9 mouse cellular contexts compared by ENCODE assay signal in genomic region chr5:73950809-73951648, GRCm38 (mm10).
DNase-seq lines count a peak whose midpoint lies in the region; ATAC-seq lines count a peak whose summit lies in the region.
"Had no signal": no experiment of that assay in that cellular context is flagged by ENCODE, and none has a peak within 500 bp of the region (broad histone marks: within the 10 kb centered on the region; RNA-seq: fewer than 3 reads in every experiment).

No protein-coding gene starts in this region.

- DNase-seq in left cerebral cortex, postnatal 14 days (ENCODE audit: low spot score in 2 of 2): peak; percentile 27 to 45
- DNase-seq in left cerebral cortex, adult 11 months (ENCODE audit: low spot score): no peak
- DNase-seq in kidney, postnatal 14 days: peak; percentile 28
- DNase-seq in gastrocnemius, postnatal 4 days (ENCODE audit: low spot score in 2 of 2): no peak
- no peak for DNase-seq in gastrocnemius, postnatal 25 days
- DNase-seq: adrenal gland, adult 8-10 months had no signal

- no peaks in the 10 kb centered on the region for H3K36me3 ChIP-seq in forebrain, embryonic 12.5 days (replicated peaks)
- no peaks in the 10 kb centered on the region for H3K36me3 ChIP-seq in neural tube, embryonic 12.5 days

- WGBS in forebrain, embryonic 12.5 days: 16% methylated on average over 16 of the region's 16 CpGs
- WGBS in neural tube, embryonic 12.5 days: 21% methylated on average over 16 of the region's 16 CpGs

- peaks cover 11% of the 10 kb centered on the region for H3K4me1 ChIP-seq in forebrain, embryonic 12.5 days
- 0 out of 2 replicates have a peak, but pooled peaks cover 7% of the 10 kb centered on the region for H3K4me1 ChIP-seq in neural tube, embryonic 12.5 days

- intact Hi-C loops in left cerebral cortex, postnatal 14 days (cut with DNase I): no loop called here

- no peak overlapping the region for H3K9ac ChIP-seq in forebrain, embryonic 12.5 days
- no peak overlapping the region for H3K9ac ChIP-seq in neural tube, embryonic 12.5 days

- H3K27me3 ChIP-seq in forebrain, embryonic 12.5 days: no peaks in the 10 kb centered on the region; the same call in 1 of the 2 replicates
- H3K27me3 ChIP-seq in neural tube, embryonic 12.5 days (replicated peaks): no peaks in the 10 kb centered on the region

- ATAC-seq in forebrain, embryonic 12.5 days (ENCODE audit: low FRiP score): peak; percentile 64
- peak; percentile 82 for ATAC-seq in neural tube, embryonic 12.5 days (ENCODE audit: low FRiP score, low read depth)
- no peak for ATAC-seq in inflammation-experienced regulatory T-cells, adult 6 months

- H3K9me3 ChIP-seq in forebrain, embryonic 12.5 days: no peaks in the 10 kb centered on the region
- no peaks in the 10 kb centered on the region for H3K9me3 ChIP-seq in neural tube, embryonic 12.5 days

- H3K4me2 ChIP-seq in forebrain, embryonic 12.5 days: peak overlapping the region; percentile 24
- H3K4me2 ChIP-seq in neural tube, embryonic 12.5 days (replicated peaks): peak overlapping the region; percentile 14; the same call in 1 of the 2 replicates

- H3K27ac ChIP-seq in forebrain, embryonic 12.5 days: peak overlapping the region; percentile 27; the same call in 1 of the 2 replicates
- H3K27ac ChIP-seq in neural tube, embryonic 12.5 days: no peak overlapping the region

- no peak overlapping the region for H3K4me3 ChIP-seq in forebrain, embryonic 12.5 days (replicated peaks)
- H3K4me3 ChIP-seq in neural tube, embryonic 12.5 days: no peak overlapping the region

Comparison
In these comparisons a context has a peak if more than half of its experiments do, and no peak if none do; other contexts are left out.
1. DNase-seq: peak in left cerebral cortex, postnatal 14 days (2 of 2) and kidney, postnatal 14 days (single experiment); none in left cerebral cortex, adult 11 months (single experiment), gastrocnemius, postnatal 4 days (0 of 2) and gastrocnemius, postnatal 25 days (single experiment).